Mouse (Mus musculus) liver, adult 2 months (tissue): ENCODE measurements around the gene Zfp248. TPM values are rescaled to one million over a fixed set of nuclear protein-coding genes. Genes with fewer than 3 reads are reported as not detected.

Experiments used
- DNase-seq: peaks from one replicate; pipeline ENCODE4 v3.0.0-alpha.2; 2011; ENCODE audit warnings: low read depth, low spot score; ENCODE audit errors: extremely low read depth
- H3K27ac ChIP-seq: fragments of 200-500 bp; replicated peaks from 2 replicates; pipeline ENCODE4 v1.5.1; 2012; ENCODE audit warnings: low read depth, mild to moderate bottlenecking, control low read depth, inconsistent platforms, low read length; ENCODE audit not compliant: insufficient read depth
- H3K27me3 ChIP-seq: fragments of 200-500 bp; 2 replicates; pipeline ENCODE4 v1.6.1; 2012; ENCODE audit warnings: mild to moderate bottlenecking, moderate library complexity, low read length, inconsistent platforms; ENCODE audit not compliant: control insufficient read depth, insufficient read depth
- H3K36me3 ChIP-seq: fragments of 200-500 bp; 2 replicates; pipeline ENCODE4 v1.6.1; 2012; ENCODE audit warnings: low read length, inconsistent platforms; ENCODE audit not compliant: control insufficient read depth, insufficient read depth
- H3K4me1 ChIP-seq: fragments of 200-500 bp; 2 replicates; pipeline ENCODE4 v1.6.1; 2011; ENCODE audit warnings: low read length; ENCODE audit not compliant: control insufficient read depth, insufficient read depth
- H3K4me3 ChIP-seq: fragments of 200-500 bp; 2 replicates; pipeline ENCODE4 v1.5.1; 2011; ENCODE audit warnings: low read depth, mild to moderate bottlenecking, control low read depth, low read length, moderate library complexity; ENCODE audit not compliant: insufficient read depth
- H3K79me2 ChIP-seq: fragments of 200-500 bp; 2 replicates; pipeline ENCODE4 v1.6.1; 2012; ENCODE audit warnings: inconsistent platforms, mild to moderate bottlenecking, low read length, moderate library complexity; ENCODE audit not compliant: control insufficient read depth, insufficient read depth
- H3K9ac ChIP-seq: fragments of 200-500 bp; 2 replicates; pipeline ENCODE4 v1.6.1; 2012; ENCODE audit warnings: low read depth, mild to moderate bottlenecking, control low read depth, inconsistent platforms, low read length
- CTCF ChIP-seq: fragments of 200-500 bp; IDR thresholded peaks from 2 replicates; pipeline ENCODE4 v1.5.1; 2011; ENCODE audit warnings: low read depth, low read length, control low read depth
- POLR2A ChIP-seq: fragments of 200-500 bp; IDR thresholded peaks from 2 replicates; pipeline ENCODE4 v1.6.1; 2011; ENCODE audit warnings: low read length, control low read depth; ENCODE audit not compliant: insufficient read depth; ENCODE audit errors: extremely low read depth
- WGBS: fragments of 180-500 bp; shearing (Covaris S2); methylation state at CpG from one replicate; pipeline ENCODE4 v1.1.7; 2018; 5-methylcytosine and 5-hydroxymethylcytosine counted together
- polyA plus RNA-seq: library from polyadenylated mRNA; depleted of rRNA; stranded (reverse); fragments of >200 nt; gene quantifications from 2 replicates; pipeline ENCODE4 v1.2.3, GENCODE M21; 2012
- total RNA-seq: library from RNA; depleted of rRNA; stranded (reverse); fragments of >200 nt; gene quantifications from 2 replicates; pipeline ENCODE4 v1.2.3, GENCODE M21; 2014

Gene Zfp248
- total and polyA plus RNA-seq, 2 experiments, result 0.17 to 0.37 TPM

- Histone ChIP-seq H3K4me3 (peak within 1 kb of the TSS; percentile 89), H3K36me3 (peaks cover 11% of the 10 kb centered on the region), H3K79me2 (peaks cover 5% of the 10 kb centered on the region; the same call in 1 of the 2 replicates), H3K27ac (peak within 1 kb of the TSS; percentile 50), H3K9ac (peak within 1 kb of the TSS; percentile 88), H3K4me1 (peaks cover 3% of the 10 kb centered on the region; the same call in 1 of the 2 replicates), H3K27me3 (no peaks in the 10 kb centered on the region)
- DNase-seq, result peak; percentile 95
- WGBS, result under 1% methylated on average over 67 of the region's 67 CpGs
- TF ChIP-seq CTCF, result peak; percentile 97
- TF ChIP-seq POLR2A, result peak; percentile 75
These were observed 36.0 kb downstream of the Zfp248 start, which contains the start of gene Bms1 for GRCm38 (mm10) chr6:118419050-118419920. Gene Bms1, minus strand, starts transcription at chr6:118419474.

GRCm38 (mm10) chr6:118410428-118410827 lies 44.9 kb downstream of the Zfp248 start:
- Histone ChIP-seq H3K27ac (no peak overlapping the region), H3K27me3 (no peaks in the 10 kb centered on the region), H3K36me3 (peaks cover 47% of the 10 kb centered on the region), H3K9ac (no peak overlapping the region), H3K79me2 (no peaks in the 10 kb centered on the region; the same call in 1 of the 2 replicates), H3K4me3 (no peak overlapping the region), H3K4me1 (peaks cover 2% of the 10 kb centered on the region; the same call in 1 of the 2 replicates)
- WGBS, result 97% methylated on average over 1 of the region's 1 CpGs
- TF ChIP-seq CTCF (no peak), POLR2A (no peak)
- DNase-seq, result no peak

GRCm38 (mm10) chr6:118408510-118408909 lies 46.8 kb downstream of the Zfp248 start:
- Histone ChIP-seq H3K27me3 (no peaks in the 10 kb centered on the region), H3K4me1 (peaks cover 4% of the 10 kb centered on the region; the same call in 1 of the 2 replicates), H3K9ac (no peak overlapping the region), H3K36me3 (peaks cover 56% of the 10 kb centered on the region), H3K27ac (no peak overlapping the region), H3K79me2 (no peaks in the 10 kb centered on the region; the same call in 1 of the 2 replicates), H3K4me3 (no peak overlapping the region)
- no peak for DNase-seq
- no peak for TF ChIP-seq CTCF
- no peak for TF ChIP-seq POLR2A
- WGBS, result 97% methylated on average over 5 of the region's 5 CpGs

GRCm38 (mm10) chr6:118406421-118406820 lies 48.9 kb downstream of the Zfp248 start:
- 10% methylated on average over 4 of the region's 4 CpGs for WGBS
- Histone ChIP-seq H3K36me3 (peaks cover 51% of the 10 kb centered on the region), H3K4me1 (peaks cover 4% of the 10 kb centered on the region; the same call in 1 of the 2 replicates), H3K27me3 (no peaks in the 10 kb centered on the region), H3K4me3 (no peak overlapping the region), H3K27ac (peak overlapping the region; percentile 31; the same call in 1 of the 2 replicates), H3K9ac (no peak overlapping the region), H3K79me2 (no peaks in the 10 kb centered on the region)
- TF ChIP-seq CTCF (no peak), POLR2A (no peak)
- peak; percentile 81 for DNase-seq

GRCm38 (mm10) chr6:118390746-118391145 lies 64.6 kb downstream of the Zfp248 start:
- H3K4me1 ChIP-seq, result no peaks in the 10 kb centered on the region
- H3K9ac ChIP-seq, result no peak overlapping the region
- H3K79me2 ChIP-seq, result no peaks in the 10 kb centered on the region
- TF ChIP-seq CTCF (no peak), POLR2A (no peak)
- H3K36me3 ChIP-seq, result peaks cover 63% of the 10 kb centered on the region
- no peaks in the 10 kb centered on the region for H3K27me3 ChIP-seq
- no peak for DNase-seq
- no peak overlapping the region for H3K4me3 ChIP-seq
- H3K27ac ChIP-seq, result no peak overlapping the region

GRCm38 (mm10) chr6:118385962-118386361 lies 69.4 kb downstream of the Zfp248 start:
- Histone ChIP-seq H3K4me1 (no peaks in the 10 kb centered on the region), H3K36me3 (peaks cover 43% of the 10 kb centered on the region), H3K27ac (no peak overlapping the region), H3K27me3 (no peaks in the 10 kb centered on the region), H3K9ac (no peak overlapping the region), H3K79me2 (no peaks in the 10 kb centered on the region), H3K4me3 (no peak overlapping the region)
- no peak for DNase-seq
- WGBS, result 93% methylated on average over 3 of the region's 3 CpGs
- TF ChIP-seq CTCF (no peak), POLR2A (no peak)
